In genomic region chr10:117530007-117530858, GRCm38 (mm10) we compare ENCODE assay signal across 26 mouse cellular contexts.
"Had no signal": no experiment of that assay in that cellular context is flagged by ENCODE, and none has a peak within 500 bp of the region (broad histone marks: within the 10 kb centered on the region; RNA-seq: fewer than 3 reads in every experiment).

No protein-coding gene starts in this region.

- H3K27me3 ChIP-seq: heart, embryonic 13.5 days; heart, embryonic 15.5 days; hindbrain, embryonic 13.5 days; hindbrain, embryonic 15.5 days; kidney, embryonic 15.5 days; limb, embryonic 12.5 days; liver, embryonic 13.5 days; liver, embryonic 15.5 days had no signal

- H3K36me3 ChIP-seq: heart, embryonic 13.5 days; heart, embryonic 15.5 days; hindbrain, embryonic 13.5 days; hindbrain, embryonic 15.5 days; kidney, embryonic 15.5 days; limb, embryonic 12.5 days; liver, embryonic 13.5 days; liver, embryonic 15.5 days had no signal

- H3K4me3 ChIP-seq: heart, adult 2 months; heart, embryonic 13.5 days; heart, embryonic 15.5 days; hindbrain, embryonic 13.5 days; hindbrain, embryonic 15.5 days; kidney, embryonic 15.5 days; limb, embryonic 12.5 days; liver, embryonic 13.5 days; liver, embryonic 15.5 days had no signal

- H3K9ac ChIP-seq: heart, embryonic 13.5 days; heart, embryonic 15.5 days; hindbrain, embryonic 13.5 days; hindbrain, embryonic 15.5 days; kidney, embryonic 15.5 days; limb, embryonic 12.5 days; liver, embryonic 13.5 days; liver, embryonic 15.5 days had no signal

- H3K27ac ChIP-seq: heart, adult 2 months; heart, embryonic 13.5 days; heart, embryonic 15.5 days; hindbrain, embryonic 13.5 days; hindbrain, embryonic 15.5 days; hindbrain, postnatal 0 days; kidney, embryonic 15.5 days; limb, embryonic 12.5 days; liver, embryonic 13.5 days; liver, embryonic 15.5 days had no signal

- H3K4me1 ChIP-seq: heart, embryonic 13.5 days; heart, embryonic 15.5 days; hindbrain, embryonic 13.5 days; hindbrain, embryonic 15.5 days; liver, embryonic 13.5 days; liver, embryonic 15.5 days had no signal

- H3K9me3 ChIP-seq: heart, embryonic 13.5 days; heart, embryonic 15.5 days; hindbrain, embryonic 13.5 days; hindbrain, embryonic 15.5 days; kidney, embryonic 15.5 days; limb, embryonic 12.5 days; liver, embryonic 13.5 days; liver, embryonic 15.5 days had no signal

- DNase-seq: gastrocnemius, postnatal 14 days; gastrocnemius, postnatal 36 days; heart, adult 11 months; heart, adult 2 months; heart, postnatal 14 days; heart, postnatal 36 days; kidney, adult 11 months; kidney, adult 2 months; kidney, adult 9 months; kidney, postnatal 10 days; kidney, postnatal 36 days; layer of hippocampus, adult 9-11 months; layer of hippocampus, postnatal 36 days; left cerebral cortex, postnatal 4 days; liver; liver, embryonic 13.5 days had no signal

- H3K4me2 ChIP-seq: heart, embryonic 11.5 days; heart, embryonic 13.5 days; heart, embryonic 15.5 days; hindbrain, embryonic 13.5 days; hindbrain, embryonic 15.5 days; kidney, embryonic 15.5 days; limb, embryonic 12.5 days; liver, embryonic 11.5 days; liver, embryonic 13.5 days; liver, embryonic 15.5 days had no signal
